Mouse (Mus musculus): Measurements from ENCODE around the gene Gss. TPM values are rescaled to one million over a fixed set of nuclear protein-coding genes. Genes with fewer than 3 reads are reported as not detected.
"Not testable (repeated sequence)": the region's sequence is repeated elsewhere in the genome, so short reads cannot be mapped to it uniquely, and the experiment has no call there.

Gene Gss
- polyA plus RNA-seq, 1 experiment from 2014 or later, result 32.2 TPM

GRCm38 (mm10) chr2:155616971-155617370 lies 24.4 kb upstream of the Gss start:
- Histone ChIP-seq H3K4me2 (no peak overlapping the region), H3K36me3 (no peaks in the 10 kb centered on the region), H3K4me1 (peaks cover 9% of the 10 kb centered on the region; the same call in 1 of the 2 replicates), H3K9ac (no peak overlapping the region), H3K27ac (no peak overlapping the region), H3K27me3 (peaks cover 22% of the 10 kb centered on the region), H3K9me3 (no peaks in the 10 kb centered on the region), H3K4me3 (no peak overlapping the region)
- 54% methylated on average over 6 of the region's 6 CpGs for WGBS
- no peak for ATAC-seq (ENCODE audit: insufficient number of reproducible peaks, insufficient read depth, low FRiP score, low TSS enrichment, low read depth)

- WGBS, result 70% methylated on average over 8 of the region's 8 CpGs
- Histone ChIP-seq H3K27ac (no peak overlapping the region), H3K9ac (0 out of 2 replicates have a peak overlapping the region, but pooled peaks have one; percentile 38)
These were observed 21.3 kb upstream of the Gss start for GRCm38 (mm10) chr2:155613953-155614352.

GRCm38 (mm10) chr2:155613326-155613755 lies 20.7 kb upstream of the Gss start:
- peak overlapping the region; percentile 62 for H3K4me2 ChIP-seq
- 4% methylated on average over 20 of the region's 20 CpGs for WGBS
- ATAC-seq (ENCODE audit: insufficient number of reproducible peaks, insufficient read depth, low FRiP score, low TSS enrichment, low read depth), result peak; percentile 87
- no peaks in the 10 kb centered on the region for H3K36me3 ChIP-seq
- peak overlapping the region; percentile 38; the same call in 1 of the 2 replicates for H3K9ac ChIP-seq
- H3K4me1 ChIP-seq, result peaks cover 9% of the 10 kb centered on the region; the same call in 1 of the 2 replicates
- peaks cover 14% of the 10 kb centered on the region; the same call in 1 of the 2 replicates for H3K27me3 ChIP-seq
- H3K4me3 ChIP-seq, result peak overlapping the region; percentile 38
- no peaks in the 10 kb centered on the region for H3K9me3 ChIP-seq
- H3K27ac ChIP-seq, result no peak overlapping the region

More at GRCm38 (mm10) chr2:155613953-155614352, 21.3 kb upstream of the Gss start:
- H3K4me1 ChIP-seq, result peaks cover 9% of the 10 kb centered on the region; the same call in 1 of the 2 replicates
- no peaks in the 10 kb centered on the region for H3K9me3 ChIP-seq
- no peak for ATAC-seq (ENCODE audit: insufficient number of reproducible peaks, insufficient read depth, low FRiP score, low TSS enrichment, low read depth)
- H3K4me3 ChIP-seq, result peak overlapping the region; percentile 38; the same call in 1 of the 2 replicates
- H3K4me2 ChIP-seq, result peak overlapping the region; percentile 62
- peaks cover 14% of the 10 kb centered on the region; the same call in 1 of the 2 replicates for H3K27me3 ChIP-seq
- H3K36me3 ChIP-seq, result no peaks in the 10 kb centered on the region

GRCm38 (mm10) chr2:155611834-155612550 lies 19.4 kb upstream of the Gss start:
- H3K4me1 ChIP-seq, result peaks cover 9% of the 10 kb centered on the region; the same call in 1 of the 2 replicates
- no peak for ATAC-seq (ENCODE audit: insufficient number of reproducible peaks, insufficient read depth, low FRiP score, low TSS enrichment, low read depth)
- no peak overlapping the region for H3K27ac ChIP-seq
- H3K9me3 ChIP-seq, result no peaks in the 10 kb centered on the region
- H3K36me3 ChIP-seq, result no peaks in the 10 kb centered on the region
- WGBS, result 83% methylated on average over 9 of the region's 9 CpGs
- no peak overlapping the region for H3K9ac ChIP-seq
- peaks cover 14% of the 10 kb centered on the region; the same call in 1 of the 2 replicates for H3K27me3 ChIP-seq
- no peak overlapping the region for H3K4me2 ChIP-seq
- no peak overlapping the region for H3K4me3 ChIP-seq

- Histone ChIP-seq H3K36me3 (no peaks in the 10 kb centered on the region), H3K27ac (no peak within 1 kb of the TSS), H3K9me3 (no peaks in the 10 kb centered on the region), H3K27me3 (peaks cover 14% of the 10 kb centered on the region; the same call in 1 of the 2 replicates), H3K9ac (no peak within 1 kb of the TSS), H3K4me3 (no peak within 1 kb of the TSS), H3K4me1 (peaks cover 9% of the 10 kb centered on the region; the same call in 1 of the 2 replicates), H3K4me2 (no peak within 1 kb of the TSS)
- ATAC-seq (ENCODE audit: insufficient number of reproducible peaks, insufficient read depth, low FRiP score, low TSS enrichment, low read depth), result no peak
- 44% methylated on average over 4 of the region's 4 CpGs for WGBS
These were observed 18.4 kb upstream of the Gss start, which contains the start of gene Myh7b for GRCm38 (mm10) chr2:155610978-155611377. Gene Myh7b, plus strand, starts transcription at chr2:155611212.

- Histone ChIP-seq H3K4me2 (no peak overlapping the region), H3K27ac (no peak overlapping the region), H3K4me3 (no peak overlapping the region), H3K4me1 (peaks cover 6% of the 10 kb centered on the region; the same call in 1 of the 2 replicates), H3K9ac (no peak overlapping the region), H3K27me3 (no peaks in the 10 kb centered on the region), H3K36me3 (no peaks in the 10 kb centered on the region), H3K9me3 (no peaks in the 10 kb centered on the region)
- ATAC-seq (ENCODE audit: insufficient number of reproducible peaks, insufficient read depth, low FRiP score, low TSS enrichment, low read depth), result no peak
- WGBS, result 80% methylated on average over 4 of the region's 4 CpGs
These were observed 13.8 kb upstream of the Gss start for GRCm38 (mm10) chr2:155606360-155606759.

- H3K27me3 ChIP-seq; H3K4me1 ChIP-seq; H3K9ac ChIP-seq; H3K27ac ChIP-seq; H3K4me2 ChIP-seq; H3K36me3 ChIP-seq; H3K9me3 ChIP-seq; ATAC-seq (ENCODE audit: insufficient number of reproducible peaks, insufficient read depth, low FRiP score, low TSS enrichment, low read depth); H3K4me3 ChIP-seq: not testable (repeated sequence)
- WGBS, result 73% methylated on average over 4 of the region's 4 CpGs
These were observed 12.6 kb upstream of the Gss start for GRCm38 (mm10) chr2:155605236-155605589.

- H3K27ac ChIP-seq, result no peak overlapping the region
- H3K4me2 ChIP-seq, result no peak overlapping the region
- peaks cover 6% of the 10 kb centered on the region; the same call in 1 of the 2 replicates for H3K4me1 ChIP-seq
- H3K27me3 ChIP-seq, result no peaks in the 10 kb centered on the region
- no peaks in the 10 kb centered on the region for H3K9me3 ChIP-seq
- 13% methylated on average over 10 of the region's 10 CpGs for WGBS
- no peak for ATAC-seq (ENCODE audit: insufficient number of reproducible peaks, insufficient read depth, low FRiP score, low TSS enrichment, low read depth)
- no peaks in the 10 kb centered on the region for H3K36me3 ChIP-seq
- H3K4me3 ChIP-seq, result no peak overlapping the region
- 0 out of 2 replicates have a peak overlapping the region, but pooled peaks have one; percentile 44 for H3K9ac ChIP-seq
These were observed 12.1 kb upstream of the Gss start for GRCm38 (mm10) chr2:155604560-155605235.

- Histone ChIP-seq H3K9ac (no peak overlapping the region), H3K27me3 (no peaks in the 10 kb centered on the region), H3K4me2 (no peak overlapping the region), H3K4me1 (peaks cover 6% of the 10 kb centered on the region; the same call in 1 of the 2 replicates), H3K9me3 (no peaks in the 10 kb centered on the region), H3K4me3 (no peak overlapping the region), H3K27ac (no peak overlapping the region), H3K36me3 (no peaks in the 10 kb centered on the region)
- WGBS, result 78% methylated on average over 3 of the region's 3 CpGs
- no peak for ATAC-seq (ENCODE audit: insufficient number of reproducible peaks, insufficient read depth, low FRiP score, low TSS enrichment, low read depth)
These were observed 11.1 kb upstream of the Gss start for GRCm38 (mm10) chr2:155603707-155604106.

GRCm38 (mm10) chr2:155595516-155595915 lies 2.9 kb upstream of the Gss start:
- no peak overlapping the region for H3K27ac ChIP-seq
- no peak overlapping the region for H3K4me3 ChIP-seq
- H3K9ac ChIP-seq, result no peak overlapping the region
- 76% methylated on average over 6 of the region's 6 CpGs for WGBS
- H3K4me1 ChIP-seq, result peaks cover 9% of the 10 kb centered on the region
- H3K9me3 ChIP-seq, result no peaks in the 10 kb centered on the region
- ATAC-seq (ENCODE audit: insufficient number of reproducible peaks, insufficient read depth, low FRiP score, low TSS enrichment, low read depth), result no peak
- no peaks in the 10 kb centered on the region for H3K27me3 ChIP-seq
- no peaks in the 10 kb centered on the region for H3K36me3 ChIP-seq
- no peak overlapping the region for H3K4me2 ChIP-seq

GRCm38 (mm10) chr2:155592854-155593283 lies 259 bp upstream of the Gss start:
- Histone ChIP-seq H3K27ac (peak overlapping the region; percentile 60; the same call in 1 of the 2 replicates), H3K4me1 (peaks cover 9% of the 10 kb centered on the region), H3K36me3 (no peaks in the 10 kb centered on the region), H3K4me2 (peak overlapping the region; percentile 72), H3K9ac (peak overlapping the region; percentile 87), H3K4me3 (peak overlapping the region; percentile 68), H3K27me3 (no peaks in the 10 kb centered on the region), H3K9me3 (no peaks in the 10 kb centered on the region)
- ATAC-seq (ENCODE audit: insufficient number of reproducible peaks, insufficient read depth, low FRiP score, low TSS enrichment, low read depth), result no peak
- WGBS, result 0% methylated on average over 9 of the region's 9 CpGs
